Mouse (Mus musculus): ENCODE data around the gene Erbb3. TPM values are rescaled to one million over a fixed set of nuclear protein-coding genes. Genes with fewer than 3 reads are reported as not detected.
A peak's percentile ranks its signal among the peaks of the same experiment; 100 is the strongest.
"Not testable (repeated sequence)": the region's sequence is repeated elsewhere in the genome, so short reads cannot be mapped to it uniquely, and the experiment has no call there.

Erbb3 gene
- polyA plus RNA-seq, 1 experiment, result 0.75 TPM

DNA sequence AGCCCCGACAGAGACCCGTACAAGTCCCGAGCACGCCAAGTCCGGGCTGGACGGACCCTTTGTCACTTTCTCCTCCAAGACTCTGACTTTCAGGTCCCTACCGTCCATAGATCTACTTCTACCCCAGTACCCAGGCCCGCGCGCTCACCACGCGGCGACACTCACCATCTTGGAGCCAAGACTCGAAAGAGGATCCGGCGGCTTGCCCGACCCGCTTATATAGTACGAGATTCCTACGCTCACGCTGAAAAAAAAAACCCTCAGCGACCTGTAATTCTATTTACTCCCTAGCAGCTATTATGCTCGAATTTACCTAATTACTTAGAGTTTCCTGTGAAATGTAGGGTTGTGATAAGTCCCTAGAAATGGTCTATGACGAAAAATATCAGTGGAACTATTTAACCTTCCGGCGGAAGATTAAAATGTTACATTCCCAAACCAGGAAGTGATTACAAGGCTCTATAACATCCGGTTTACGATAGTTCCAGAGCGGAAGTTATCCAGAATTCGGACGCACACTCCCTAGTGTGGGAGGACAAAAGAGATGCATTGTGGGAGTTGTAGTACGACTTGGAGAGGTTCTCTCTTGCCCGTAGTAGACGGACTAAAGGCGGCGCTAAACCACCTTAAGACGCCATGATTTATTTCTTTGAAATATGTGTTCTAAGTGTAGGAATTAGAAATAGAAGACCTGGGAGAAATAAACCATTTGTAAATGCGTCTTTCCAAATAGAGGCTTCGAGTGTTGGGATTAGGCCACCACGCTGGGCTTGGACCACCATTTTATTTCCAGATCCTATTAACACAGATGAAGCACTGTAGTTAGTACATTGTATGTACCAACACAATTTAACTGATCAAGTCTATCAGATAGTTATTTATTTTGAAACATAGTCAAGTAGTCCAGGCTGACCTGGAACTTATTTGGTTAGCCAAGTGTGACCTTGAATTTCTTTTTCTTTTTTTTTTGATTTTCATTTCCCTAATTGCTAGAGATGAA lies 37.2 kb upstream of the Erbb3 start, which contains the start of gene Rps26:
TSS of gene Rps26 (minus strand) at position 437 of the 1,000 bp plus-strand sequence.
- TF ChIP-seq POLR2A (IDR thresholded peaks at IDR 0.05; ENCODE audit: borderline replicate concordance, control insufficient read depth, low read depth, low read length) (peak; percentile 89; the same call in 1 of the 2 replicates), CTCF (IDR thresholded peaks at IDR 0.05; ENCODE audit: control insufficient read depth, insufficient read depth, low read length) (no peak)
- H3K4me1 ChIP-seq (ENCODE audit: control insufficient read depth, insufficient read depth, low read length), result peaks cover 3% of the 10 kb centered on the region; the same call in 1 of the 2 replicates
- H3K27ac ChIP-seq (ENCODE audit: control insufficient read depth, insufficient read depth, low read depth, low read length, poor library complexity), result peak within 1 kb of the TSS; percentile 63
- H3K4me3 ChIP-seq (replicated peaks; ENCODE audit: control insufficient read depth, low read depth, low read length), result peak within 1 kb of the TSS; percentile 90
- 1% methylated on average over 40 of the region's 40 CpGs for WGBS

DNA sequence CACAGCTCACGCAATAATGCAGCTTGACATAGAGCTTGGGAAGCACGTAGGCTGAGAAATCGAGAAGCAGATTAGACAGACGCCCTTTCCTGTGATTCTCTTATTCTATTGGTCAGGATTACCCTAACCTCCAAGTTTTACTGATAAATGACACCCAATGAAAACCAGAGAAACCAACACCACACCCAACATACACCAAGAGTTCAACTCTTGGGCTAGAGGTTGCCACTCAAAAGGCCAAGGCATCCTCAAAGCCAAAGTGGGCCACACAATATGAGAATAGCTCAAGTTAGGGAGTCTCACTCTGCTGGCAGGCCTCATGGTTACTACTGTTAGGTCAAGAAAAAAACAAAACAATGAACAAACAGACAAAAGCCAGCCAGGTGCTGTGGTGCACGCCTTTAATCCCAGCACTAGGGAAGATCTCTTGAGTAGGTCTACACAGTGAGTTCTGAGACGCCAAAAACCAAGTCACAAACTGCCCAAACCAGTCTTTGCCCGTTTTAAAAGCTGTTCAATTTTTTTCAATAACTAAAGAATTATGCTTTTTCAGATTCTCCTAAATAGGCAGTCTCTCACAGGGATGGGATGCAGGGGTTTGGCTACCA lies 35.9 kb upstream of the Erbb3 start:
- H3K4me3 ChIP-seq (replicated peaks; ENCODE audit: control insufficient read depth, low read depth, low read length), result peak overlapping the region; percentile 90
- H3K4me1 ChIP-seq (ENCODE audit: control insufficient read depth, insufficient read depth, low read length), result peaks cover 3% of the 10 kb centered on the region; the same call in 1 of the 2 replicates
- TF ChIP-seq POLR2A (IDR thresholded peaks at IDR 0.05; ENCODE audit: borderline replicate concordance, control insufficient read depth, low read depth, low read length), result no peak
- TF ChIP-seq CTCF (IDR thresholded peaks at IDR 0.05; ENCODE audit: control insufficient read depth, insufficient read depth, low read length), result no peak
- WGBS, result 29% methylated on average over 7 of the region's 7 CpGs
- peak overlapping the region; percentile 63; the same call in 1 of the 2 replicates for H3K27ac ChIP-seq (ENCODE audit: control insufficient read depth, insufficient read depth, low read depth, low read length, poor library complexity)

DNA sequence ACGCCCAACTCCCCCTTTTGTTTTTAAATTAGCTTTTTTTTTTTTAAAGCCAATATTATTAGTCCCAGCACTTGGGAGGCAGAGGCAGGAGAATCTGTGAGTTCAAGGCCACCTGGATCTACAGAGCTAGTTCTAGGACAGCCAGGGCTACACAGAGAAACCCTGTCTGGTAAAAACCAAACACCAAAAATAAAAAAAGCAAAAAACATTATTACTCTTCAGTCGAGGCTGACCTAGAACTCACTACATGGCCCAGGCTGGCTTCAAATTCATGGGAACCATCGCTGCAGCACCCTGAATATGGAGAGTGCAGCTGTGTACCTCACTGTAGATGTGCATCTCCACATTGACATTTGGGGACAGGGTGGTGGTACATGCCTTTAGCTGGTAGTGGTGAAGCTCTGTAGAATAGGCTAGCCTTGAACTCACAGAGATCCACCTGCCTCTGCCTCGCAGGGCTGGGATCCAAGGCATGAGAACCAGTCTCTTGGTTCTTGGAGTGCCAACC lies 33.7 kb upstream of the Erbb3 start:
- H3K4me3 ChIP-seq (replicated peaks; ENCODE audit: control insufficient read depth, low read depth, low read length); H3K4me1 ChIP-seq (ENCODE audit: control insufficient read depth, insufficient read depth, low read length); H3K27ac ChIP-seq (ENCODE audit: control insufficient read depth, insufficient read depth, low read depth, low read length, poor library complexity): not testable (repeated sequence)
- WGBS, result 94% methylated on average over 4 of the region's 4 CpGs

DNA sequence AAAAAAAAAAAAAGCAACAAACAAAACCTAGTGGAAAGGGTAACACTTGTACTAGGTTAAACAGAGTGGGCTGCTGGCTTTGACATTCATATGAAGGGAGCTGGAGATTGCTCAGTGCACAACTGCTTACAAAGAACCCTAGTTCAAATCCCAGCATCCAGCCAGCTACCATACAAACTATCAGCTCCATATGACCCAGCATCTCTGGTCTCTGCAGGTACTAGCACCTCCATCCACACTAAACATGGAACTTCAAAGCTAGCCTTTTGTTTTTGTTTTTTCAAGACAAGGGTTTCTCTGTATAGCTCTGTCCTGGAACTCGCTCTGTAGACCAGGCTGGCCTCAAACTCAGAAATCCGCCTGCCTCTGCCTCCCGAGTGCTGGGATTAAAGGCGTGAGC lies 33.2 kb upstream of the Erbb3 start:
- peaks cover 3% of the 10 kb centered on the region; the same call in 1 of the 2 replicates for H3K4me1 ChIP-seq (ENCODE audit: control insufficient read depth, insufficient read depth, low read length)
- WGBS, result 86% methylated on average over 4 of the region's 4 CpGs
- no peak overlapping the region for H3K4me3 ChIP-seq (replicated peaks; ENCODE audit: control insufficient read depth, low read depth, low read length)
- TF ChIP-seq CTCF (IDR thresholded peaks at IDR 0.05; ENCODE audit: control insufficient read depth, insufficient read depth, low read length), result no peak
- TF ChIP-seq POLR2A (IDR thresholded peaks at IDR 0.05; ENCODE audit: borderline replicate concordance, control insufficient read depth, low read depth, low read length), result no peak
- H3K27ac ChIP-seq (ENCODE audit: control insufficient read depth, insufficient read depth, low read depth, low read length, poor library complexity), result no peak overlapping the region

DNA sequence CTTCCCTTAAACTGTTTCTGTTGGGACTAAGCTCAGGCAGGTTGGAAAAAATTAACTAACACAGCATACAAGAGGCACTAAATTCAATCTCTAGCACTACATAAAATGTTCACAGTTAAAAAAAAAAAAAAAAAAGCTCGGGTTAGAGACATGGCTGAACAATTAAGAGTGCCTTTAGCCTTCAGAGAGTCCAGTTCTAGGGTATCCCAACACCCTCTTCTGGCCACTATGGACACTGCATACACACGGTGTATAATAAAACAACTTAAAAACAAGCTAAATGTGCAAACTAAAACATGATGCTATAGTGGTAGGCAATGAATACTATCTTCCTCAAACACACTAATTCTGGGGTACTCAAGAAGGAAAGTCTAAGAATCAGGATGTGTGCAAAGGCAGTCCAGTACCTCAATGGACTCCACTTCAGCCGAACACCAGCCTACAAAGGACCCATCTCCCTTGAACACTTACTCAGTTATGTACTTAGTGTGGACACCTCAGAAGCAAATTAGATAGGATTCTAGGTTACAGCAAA lies 32.6 kb upstream of the Erbb3 start:
- TF ChIP-seq CTCF (IDR thresholded peaks at IDR 0.05; ENCODE audit: control insufficient read depth, insufficient read depth, low read length) (no peak), POLR2A (IDR thresholded peaks at IDR 0.05; ENCODE audit: borderline replicate concordance, control insufficient read depth, low read depth, low read length) (no peak)

DNA sequence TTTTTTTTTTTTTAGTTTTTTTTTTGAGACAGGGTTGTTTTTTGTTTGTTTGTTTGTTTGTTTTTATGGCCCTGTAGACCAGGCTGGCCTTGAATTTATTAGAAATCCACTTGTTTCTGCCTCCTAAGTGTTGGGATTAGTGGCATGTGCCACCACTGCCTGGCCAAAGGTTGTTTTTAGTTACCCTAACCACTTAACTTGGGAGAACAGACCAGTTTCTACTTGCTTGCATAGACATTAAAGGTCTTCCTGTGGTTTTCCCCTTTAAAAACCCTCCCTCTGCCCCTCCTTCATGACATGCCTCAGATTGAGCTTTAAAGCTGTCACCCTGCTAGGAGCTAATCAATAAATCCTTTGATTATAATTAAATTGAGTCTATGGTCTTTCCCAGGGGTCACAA lies 30.8 kb upstream of the Erbb3 start:
- TF ChIP-seq POLR2A (IDR thresholded peaks at IDR 0.05; ENCODE audit: borderline replicate concordance, control insufficient read depth, low read depth, low read length) (no peak), CTCF (IDR thresholded peaks at IDR 0.05; ENCODE audit: control insufficient read depth, insufficient read depth, low read length) (no peak)
- no peak overlapping the region for H3K4me3 ChIP-seq (replicated peaks; ENCODE audit: control insufficient read depth, low read depth, low read length)
- no peaks in the 10 kb centered on the region for H3K4me1 ChIP-seq (ENCODE audit: control insufficient read depth, insufficient read depth, low read length)
- H3K27ac ChIP-seq (ENCODE audit: control insufficient read depth, insufficient read depth, low read depth, low read length, poor library complexity), result no peak overlapping the region

More for the DNA sequence above, 32.6 kb upstream of the Erbb3 start:
- Histone ChIP-seq H3K4me1 (ENCODE audit: control insufficient read depth, insufficient read depth, low read length) (peaks cover 3% of the 10 kb centered on the region; the same call in 1 of the 2 replicates), H3K4me3 (replicated peaks; ENCODE audit: control insufficient read depth, low read depth, low read length) (no peak overlapping the region), H3K27ac (ENCODE audit: control insufficient read depth, insufficient read depth, low read depth, low read length, poor library complexity) (no peak overlapping the region)
- 78% methylated on average over 3 of the region's 3 CpGs for WGBS

DNA sequence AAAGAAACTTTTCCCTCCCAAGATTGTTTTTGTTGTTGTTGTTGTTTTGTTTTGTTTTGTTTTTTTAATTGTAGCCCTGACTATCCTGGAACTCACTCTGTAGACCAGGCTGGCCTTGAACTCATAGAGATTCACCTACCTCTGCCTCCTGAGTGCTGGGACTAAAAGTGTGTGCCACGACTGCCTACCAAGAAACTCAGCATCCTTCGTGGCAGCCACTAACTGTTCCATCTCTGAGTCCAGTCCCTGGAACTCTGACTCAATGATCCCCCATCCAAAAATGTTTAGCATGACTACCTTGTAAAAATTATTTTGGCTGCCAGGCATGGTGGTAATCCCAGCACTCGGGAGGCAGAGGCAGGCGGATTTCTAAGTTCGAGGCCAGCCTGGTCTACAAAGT lies 29.7 kb upstream of the Erbb3 start:
- not testable (repeated sequence) for H3K4me1 ChIP-seq (ENCODE audit: control insufficient read depth, insufficient read depth, low read length); H3K27ac ChIP-seq (ENCODE audit: control insufficient read depth, insufficient read depth, low read depth, low read length, poor library complexity); H3K4me3 ChIP-seq (replicated peaks; ENCODE audit: control insufficient read depth, low read depth, low read length)
- 82% methylated on average over 5 of the region's 5 CpGs for WGBS

DNA sequence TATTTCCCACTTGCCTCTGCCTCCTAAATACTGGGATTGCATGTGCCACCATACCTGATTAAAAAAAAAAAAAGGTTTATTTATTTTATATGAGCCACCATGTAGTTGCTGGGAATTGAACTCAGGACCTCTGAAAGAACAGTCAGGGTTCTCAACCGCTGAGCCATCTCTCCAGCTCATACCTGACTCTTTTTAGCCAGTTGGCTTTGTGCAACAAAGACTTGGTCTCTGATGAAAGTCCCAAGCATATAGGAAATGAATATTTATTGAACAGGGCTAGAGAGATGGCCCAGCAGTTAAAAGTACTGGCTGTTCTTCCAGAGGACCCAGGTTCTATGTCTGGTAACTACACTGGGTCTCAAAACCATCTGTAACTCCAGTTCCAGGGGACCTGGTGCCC lies 29.1 kb upstream of the Erbb3 start:
- 85% methylated on average over 1 of the region's 1 CpGs for WGBS
- Histone ChIP-seq H3K27ac (ENCODE audit: control insufficient read depth, insufficient read depth, low read depth, low read length, poor library complexity) (no peak overlapping the region), H3K4me1 (ENCODE audit: control insufficient read depth, insufficient read depth, low read length) (no peaks in the 10 kb centered on the region), H3K4me3 (replicated peaks; ENCODE audit: control insufficient read depth, low read depth, low read length) (no peak overlapping the region)
- TF ChIP-seq POLR2A (IDR thresholded peaks at IDR 0.05; ENCODE audit: borderline replicate concordance, control insufficient read depth, low read depth, low read length), result no peak
- TF ChIP-seq CTCF (IDR thresholded peaks at IDR 0.05; ENCODE audit: control insufficient read depth, insufficient read depth, low read length), result no peak

DNA sequence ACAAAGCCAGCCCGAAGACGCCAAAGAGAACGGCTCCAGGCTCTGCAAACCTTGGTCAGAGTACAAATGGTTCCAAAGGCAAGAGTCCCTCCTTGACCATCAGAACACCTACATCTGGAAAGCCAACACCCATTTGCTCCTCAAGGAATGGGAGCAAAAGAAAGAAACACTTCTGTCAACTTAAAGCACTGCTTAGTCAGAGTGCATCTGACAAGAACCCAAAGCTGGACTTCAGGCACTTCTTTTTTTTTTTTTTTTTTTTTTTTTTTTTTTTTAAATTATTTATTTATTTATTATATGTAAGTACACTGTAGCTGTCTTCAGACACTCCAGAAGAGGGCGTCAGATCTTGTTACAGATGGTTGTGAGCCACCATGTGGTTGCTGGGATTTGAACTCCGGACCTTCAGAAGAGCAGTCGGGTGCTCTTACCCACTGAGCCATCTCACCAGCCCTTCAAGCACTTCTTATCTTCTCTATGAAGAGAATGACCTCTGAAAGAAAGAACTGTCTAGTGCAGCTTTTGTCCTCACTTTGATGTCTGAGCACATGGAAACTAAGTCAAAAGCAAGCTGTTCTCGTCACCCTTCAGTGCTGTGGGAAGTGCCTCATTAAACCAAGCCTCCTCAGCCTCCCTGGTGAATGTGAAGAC lies 26.5 kb upstream of the Erbb3 start:
- H3K4me3 ChIP-seq (replicated peaks; ENCODE audit: control insufficient read depth, low read depth, low read length); H3K27ac ChIP-seq (ENCODE audit: control insufficient read depth, insufficient read depth, low read depth, low read length, poor library complexity); H3K4me1 ChIP-seq (ENCODE audit: control insufficient read depth, insufficient read depth, low read length): not testable (repeated sequence)
- WGBS, result 75% methylated on average over 7 of the region's 7 CpGs
